Mouse (Mus musculus): ENCODE data around the gene Ppp6r3. TPM values are rescaled to one million over a fixed set of nuclear protein-coding genes. Genes with fewer than 3 reads are reported as not detected.

The Ppp6r3 gene
- total and polyA plus RNA-seq, 2 experiments from 2014 or later, result 32.4 to 58.8 TPM

GRCm38 (mm10) chr19:3619359-3619758 lies 43.8 kb upstream of the Ppp6r3 start:
- H3K4me1 ChIP-seq (ENCODE audit: control insufficient read depth, insufficient read depth), result no peaks in the 10 kb centered on the region
- H3K36me3 ChIP-seq (replicated peaks; ENCODE audit: control insufficient read depth, insufficient read depth, low read length), result peaks cover 73% of the 10 kb centered on the region
- peaks cover 5% of the 10 kb centered on the region; the same call in 1 of the 2 replicates for H3K9me3 ChIP-seq (replicated peaks; ENCODE audit: control insufficient read depth, low read length)
- H3K4me3 ChIP-seq (ENCODE audit: low read depth, low read length), result no peak overlapping the region
- no peak overlapping the region for H3K9ac ChIP-seq (replicated peaks; ENCODE audit: low read depth, low read length)
- DNase-seq (ENCODE audit: low spot score) (no peak), ATAC-seq (ENCODE audit: insufficient read depth, low read depth) (no peak)
- H3K27me3 ChIP-seq (ENCODE audit: control insufficient read depth, insufficient read depth, low read length), result no peaks in the 10 kb centered on the region
- TF ChIP-seq EP300 (IDR thresholded peaks at IDR 0.05; ENCODE audit: low read depth), result no peak
- peak; percentile 17; the same call in 1 of the 2 replicates for TF ChIP-seq CTCF (IDR thresholded peaks at IDR 0.05; ENCODE audit: low read depth)
- WGBS, result 88% methylated on average over 2 of the region's 2 CpGs
- H3K27ac ChIP-seq (ENCODE audit: low read depth), result no peak overlapping the region
- H3K4me2 ChIP-seq (ENCODE audit: low read depth, low read length), result no peak overlapping the region

GRCm38 (mm10) chr19:3613991-3614390 lies 38.4 kb upstream of the Ppp6r3 start:
- TF ChIP-seq EP300 (IDR thresholded peaks at IDR 0.05; ENCODE audit: low read depth), result no peak
- no peak for TF ChIP-seq CTCF (IDR thresholded peaks at IDR 0.05; ENCODE audit: low read depth)
- H3K4me2 ChIP-seq (ENCODE audit: low read depth, low read length), result no peak overlapping the region
- peaks cover 54% of the 10 kb centered on the region for H3K36me3 ChIP-seq (replicated peaks; ENCODE audit: control insufficient read depth, insufficient read depth, low read length)
- ATAC-seq (ENCODE audit: insufficient read depth, low read depth) (no peak), DNase-seq (ENCODE audit: low spot score) (no peak)
- 91% methylated on average over 10 of the region's 10 CpGs for WGBS
- H3K4me1 ChIP-seq (ENCODE audit: control insufficient read depth, insufficient read depth), result no peaks in the 10 kb centered on the region
- no peaks in the 10 kb centered on the region for H3K9me3 ChIP-seq (replicated peaks; ENCODE audit: control insufficient read depth, low read length)
- no peaks in the 10 kb centered on the region for H3K27me3 ChIP-seq (ENCODE audit: control insufficient read depth, insufficient read depth, low read length)
- no peak overlapping the region for H3K4me3 ChIP-seq (ENCODE audit: low read depth, low read length)
- no peak overlapping the region for H3K27ac ChIP-seq (ENCODE audit: low read depth)
- H3K9ac ChIP-seq (replicated peaks; ENCODE audit: low read depth, low read length), result no peak overlapping the region

- ATAC-seq (ENCODE audit: insufficient read depth, low read depth) (no peak), DNase-seq (ENCODE audit: low spot score) (no peak)
- Histone ChIP-seq H3K4me2 (ENCODE audit: low read depth, low read length) (no peak overlapping the region), H3K36me3 (replicated peaks; ENCODE audit: control insufficient read depth, insufficient read depth, low read length) (peaks cover 47% of the 10 kb centered on the region), H3K9me3 (replicated peaks; ENCODE audit: control insufficient read depth, low read length) (no peaks in the 10 kb centered on the region), H3K4me3 (ENCODE audit: low read depth, low read length) (no peak overlapping the region), H3K27ac (ENCODE audit: low read depth) (no peak overlapping the region), H3K4me1 (ENCODE audit: control insufficient read depth, insufficient read depth) (no peaks in the 10 kb centered on the region), H3K9ac (replicated peaks; ENCODE audit: low read depth, low read length) (no peak overlapping the region), H3K27me3 (ENCODE audit: control insufficient read depth, insufficient read depth, low read length) (no peaks in the 10 kb centered on the region)
- 81% methylated on average over 4 of the region's 4 CpGs for WGBS
- TF ChIP-seq CTCF (IDR thresholded peaks at IDR 0.05; ENCODE audit: low read depth) (no peak), EP300 (IDR thresholded peaks at IDR 0.05; ENCODE audit: low read depth) (no peak)
Observed at GRCm38 (mm10) chr19:3612534-3613273, 37.2 kb upstream of the Ppp6r3 start.

DNA sequence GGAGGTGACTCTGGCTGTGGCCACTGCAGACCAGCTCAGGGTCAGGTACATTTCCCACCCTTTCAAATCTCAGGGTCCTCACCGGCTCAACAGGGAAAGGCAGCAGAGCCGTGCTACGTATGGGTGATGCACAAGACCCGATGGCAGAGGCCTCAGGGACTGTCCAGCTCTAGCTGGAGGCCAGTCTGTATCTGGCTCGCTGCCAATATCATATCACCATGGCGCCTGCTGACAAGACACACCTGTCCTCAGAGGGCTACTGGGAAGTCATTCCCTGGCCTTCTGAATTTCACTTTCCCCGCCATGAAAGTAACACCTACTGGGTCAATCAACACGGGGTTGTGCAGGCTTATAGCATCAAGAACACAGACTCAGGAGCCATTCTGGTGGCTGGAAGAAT lies 36.2 kb upstream of the Ppp6r3 start:
- Histone ChIP-seq H3K4me1 (ENCODE audit: control insufficient read depth, insufficient read depth) (no peaks in the 10 kb centered on the region), H3K4me2 (ENCODE audit: low read depth, low read length) (no peak overlapping the region), H3K4me3 (ENCODE audit: low read depth, low read length) (no peak overlapping the region), H3K9me3 (replicated peaks; ENCODE audit: control insufficient read depth, low read length) (no peaks in the 10 kb centered on the region), H3K27me3 (ENCODE audit: control insufficient read depth, insufficient read depth, low read length) (no peaks in the 10 kb centered on the region), H3K36me3 (replicated peaks; ENCODE audit: control insufficient read depth, insufficient read depth, low read length) (peaks cover 41% of the 10 kb centered on the region), H3K9ac (replicated peaks; ENCODE audit: low read depth, low read length) (no peak overlapping the region), H3K27ac (ENCODE audit: low read depth) (no peak overlapping the region)
- TF ChIP-seq CTCF (IDR thresholded peaks at IDR 0.05; ENCODE audit: low read depth) (no peak), EP300 (IDR thresholded peaks at IDR 0.05; ENCODE audit: low read depth) (no peak)
- DNase-seq (ENCODE audit: low spot score) (no peak), ATAC-seq (ENCODE audit: insufficient read depth, low read depth) (no peak)
- 63% methylated on average over 8 of the region's 8 CpGs for WGBS

- no peaks in the 10 kb centered on the region for H3K4me1 ChIP-seq (ENCODE audit: control insufficient read depth, insufficient read depth)
- H3K9ac ChIP-seq (replicated peaks; ENCODE audit: low read depth, low read length), result no peak overlapping the region
- DNase-seq (ENCODE audit: low spot score) (no peak), ATAC-seq (ENCODE audit: insufficient read depth, low read depth) (no peak)
- H3K9me3 ChIP-seq (replicated peaks; ENCODE audit: control insufficient read depth, low read length), result no peaks in the 10 kb centered on the region
- H3K27me3 ChIP-seq (ENCODE audit: control insufficient read depth, insufficient read depth, low read length), result no peaks in the 10 kb centered on the region
- TF ChIP-seq CTCF (IDR thresholded peaks at IDR 0.05; ENCODE audit: low read depth), result no peak
- no peak for TF ChIP-seq EP300 (IDR thresholded peaks at IDR 0.05; ENCODE audit: low read depth)
- H3K4me2 ChIP-seq (ENCODE audit: low read depth, low read length), result no peak overlapping the region
- no peak overlapping the region for H3K27ac ChIP-seq (ENCODE audit: low read depth)
- 84% methylated on average over 2 of the region's 2 CpGs for WGBS
- H3K36me3 ChIP-seq (replicated peaks; ENCODE audit: control insufficient read depth, insufficient read depth, low read length), result peaks cover 43% of the 10 kb centered on the region
- H3K4me3 ChIP-seq (ENCODE audit: low read depth, low read length), result no peak overlapping the region
Observed at GRCm38 (mm10) chr19:3610886-3611285, 35.3 kb upstream of the Ppp6r3 start.

- Histone ChIP-seq H3K36me3 (replicated peaks; ENCODE audit: control insufficient read depth, insufficient read depth, low read length) (peaks cover 43% of the 10 kb centered on the region), H3K4me3 (ENCODE audit: low read depth, low read length) (no peak overlapping the region), H3K4me2 (ENCODE audit: low read depth, low read length) (no peak overlapping the region), H3K27ac (ENCODE audit: low read depth) (no peak overlapping the region), H3K9ac (replicated peaks; ENCODE audit: low read depth, low read length) (no peak overlapping the region), H3K27me3 (ENCODE audit: control insufficient read depth, insufficient read depth, low read length) (no peaks in the 10 kb centered on the region), H3K4me1 (ENCODE audit: control insufficient read depth, insufficient read depth) (no peaks in the 10 kb centered on the region), H3K9me3 (replicated peaks; ENCODE audit: control insufficient read depth, low read length) (no peaks in the 10 kb centered on the region)
- DNase-seq (ENCODE audit: low spot score), result no peak
- TF ChIP-seq EP300 (IDR thresholded peaks at IDR 0.05; ENCODE audit: low read depth), result no peak
- TF ChIP-seq CTCF (IDR thresholded peaks at IDR 0.05; ENCODE audit: low read depth), result no peak
- no peak for ATAC-seq (ENCODE audit: insufficient read depth, low read depth)
- 81% methylated on average over 10 of the region's 10 CpGs for WGBS
Observed at GRCm38 (mm10) chr19:3609826-3610225, 34.3 kb upstream of the Ppp6r3 start.

Data from heart, postnatal 0 days (tissue).